Mouse (Mus musculus) kidney, postnatal 0 days (tissue): ENCODE measurements around the gene Olfr464. TPM values are rescaled to one million over a fixed set of nuclear protein-coding genes. Genes with fewer than 3 reads are reported as not detected.

Experiments
- ATAC-seq: fragments of 200-750 bp; cut with Nextera tagmentation; replicated peaks from 2 replicates; pipeline ENCODE4 v1.8.0; 2017; ENCODE audit warnings: low read depth, moderate number of reproducible peaks, moderate TSS enrichment, moderate library complexity; ENCODE audit not compliant: low FRiP score
- DNase-seq: peaks from one replicate; pipeline ENCODE4 v3.0.0-alpha.2; 2016; ENCODE audit warnings: low spot score
- H3K27ac ChIP-seq: fragments of 300-500 bp; sonication (generic); 2 replicates; pipeline ENCODE4 v1.5.1; 2014; ENCODE audit warnings: mild to moderate bottlenecking
- H3K27me3 ChIP-seq: fragments of 300-500 bp; sonication (generic); 2 replicates; pipeline ENCODE4 v1.6.1; 2014; ENCODE audit warnings: low read length, mixed read lengths; ENCODE audit not compliant: insufficient read depth
- H3K36me3 ChIP-seq: fragments of 300-500 bp; sonication (generic); 2 replicates; pipeline ENCODE4 v1.6.1; 2014; ENCODE audit warnings: low read length, mixed read lengths; ENCODE audit not compliant: insufficient read depth
- H3K4me1 ChIP-seq: fragments of 300-500 bp; sonication (generic); replicated peaks from 2 replicates; pipeline ENCODE4 v1.6.1; 2014; ENCODE audit warnings: antibody characterized with exemption, low read length, mixed read lengths; ENCODE audit not compliant: insufficient read depth
- H3K4me2 ChIP-seq: fragments of 300-500 bp; sonication (generic); 2 replicates; pipeline ENCODE4 v1.6.1; 2014; ENCODE audit warnings: mild to moderate bottlenecking, low read length, moderate library complexity, mixed read lengths
- H3K4me3 ChIP-seq: fragments of 300-500 bp; sonication (generic); replicated peaks from 2 replicates; pipeline ENCODE4 v1.5.1; 2014; ENCODE audit warnings: low read depth, low read length
- H3K9ac ChIP-seq: fragments of 300-500 bp; sonication (generic); 2 replicates; pipeline ENCODE4 v1.6.1; 2014; ENCODE audit warnings: low read depth, low read length
- H3K9me3 ChIP-seq: fragments of 300-500 bp; sonication (generic); replicated peaks from 2 replicates; pipeline ENCODE4 v1.6.1; 2016; ENCODE audit warnings: low read length, inconsistent platforms, mixed read lengths
- CTCF ChIP-seq: IDR thresholded peaks from 2 replicates; pipeline ENCODE4 v1.5.1; 2016; ENCODE audit warnings: antibody characterized with exemption, low read depth, mild to moderate bottlenecking, moderate library complexity
- WGBS: fragments of 180-500 bp; shearing (Covaris S2); extraction: QIAGEN DNeasy Blood & Tissue Kit; methylation state at CpG from one replicate; pipeline ENCODE4 v1.1.7; 2014; 5-methylcytosine and 5-hydroxymethylcytosine counted together
- polyA plus RNA-seq: library from polyadenylated mRNA; unstranded; fragments of >200 nt; fragmentation: Nextera tagmentation; extraction: Ambion mirVana; gene quantifications from 2 replicates; pipeline ENCODE4 v1.2.1, GENCODE M21; 2015

The Olfr464 gene
- polyA plus RNA-seq, 1 experiment from 2014 or later = not detected

DNA sequence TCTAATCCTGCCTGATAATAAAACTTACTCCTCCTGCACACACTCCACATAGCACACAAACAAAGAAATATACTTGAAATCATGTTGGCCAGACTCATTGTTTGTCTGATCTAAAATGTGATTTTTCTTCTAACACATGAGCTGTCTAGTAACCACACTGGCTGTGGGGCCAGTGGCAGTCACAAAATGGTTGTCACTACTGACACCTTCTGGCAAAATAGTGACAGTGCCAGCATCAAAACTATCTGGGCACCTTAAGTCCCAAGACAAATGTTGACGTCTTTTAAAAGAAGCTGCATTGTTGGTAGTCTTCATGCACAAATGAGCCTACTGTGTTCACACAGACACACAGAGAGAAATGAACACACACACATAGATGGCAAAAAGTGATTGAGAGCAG is 34.4 kb upstream of the Olfr464 start:
- no peak overlapping the region for H3K9ac ChIP-seq
- 5% methylated on average over 1 of the region's 1 CpGs for WGBS
- H3K36me3 ChIP-seq = no peaks in the 10 kb centered on the region
- H3K4me2 ChIP-seq = no peak overlapping the region
- no peaks in the 10 kb centered on the region for H3K9me3 ChIP-seq
- no peak overlapping the region for H3K27ac ChIP-seq
- no peaks in the 10 kb centered on the region for H3K27me3 ChIP-seq
- peak; percentile 68 for TF ChIP-seq CTCF
- H3K4me3 ChIP-seq = no peak overlapping the region
- DNase-seq (peak; percentile 50), ATAC-seq (no peak)
- no peaks in the 10 kb centered on the region for H3K4me1 ChIP-seq

- no peak overlapping the region for H3K4me2 ChIP-seq
- H3K36me3 ChIP-seq = no peaks in the 10 kb centered on the region
- no peaks in the 10 kb centered on the region for H3K4me1 ChIP-seq
- TF ChIP-seq CTCF = peak; percentile 63
- ATAC-seq = no peak
- no peak overlapping the region for H3K27ac ChIP-seq
- DNase-seq = peak; percentile 41
- H3K4me3 ChIP-seq = no peak overlapping the region
- 0% methylated on average over 2 of the region's 2 CpGs for WGBS
- H3K9me3 ChIP-seq = no peaks in the 10 kb centered on the region
- no peaks in the 10 kb centered on the region for H3K27me3 ChIP-seq
- no peak overlapping the region for H3K9ac ChIP-seq
Observed at GRCm38 (mm10) chr11:87949990-87950389, 29.2 kb upstream of the Olfr464 start.

DNA sequence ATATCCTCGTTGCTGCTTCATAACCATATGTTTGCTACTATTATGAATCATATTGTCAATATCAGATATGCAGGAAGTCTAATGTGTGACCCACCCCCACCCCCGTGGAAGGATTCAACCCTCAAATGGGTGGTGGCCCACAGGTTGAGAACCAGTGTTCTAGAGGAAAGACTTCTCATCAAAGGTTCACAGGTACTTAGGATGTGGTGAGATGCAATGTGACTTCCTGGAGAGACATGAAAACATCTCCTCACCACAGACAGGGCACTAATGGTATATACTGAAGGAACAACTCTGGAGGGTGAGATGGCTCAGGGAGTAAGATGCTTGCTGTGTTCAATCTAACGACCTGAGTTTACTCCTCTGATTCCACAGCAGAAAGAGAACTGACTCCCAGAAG is 14.7 kb upstream of the Olfr464 start:
- Histone ChIP-seq H3K9me3 (no peaks in the 10 kb centered on the region), H3K4me2 (no peak overlapping the region), H3K27ac (no peak overlapping the region), H3K27me3 (no peaks in the 10 kb centered on the region), H3K36me3 (no peaks in the 10 kb centered on the region), H3K4me1 (no peaks in the 10 kb centered on the region), H3K4me3 (no peak overlapping the region), H3K9ac (no peak overlapping the region)
- TF ChIP-seq CTCF = no peak
- ATAC-seq (no peak), DNase-seq (no peak)
- WGBS = 74% methylated on average over 3 of the region's 3 CpGs

GRCm38 (mm10) chr11:87933731-87934130 is 13.0 kb upstream of the Olfr464 start:
- no peak for ATAC-seq

GRCm38 (mm10) chr11:87930348-87930747 is 9.6 kb upstream of the Olfr464 start:
- no peaks in the 10 kb centered on the region for H3K9me3 ChIP-seq
- H3K27me3 ChIP-seq = no peaks in the 10 kb centered on the region
- no peak overlapping the region for H3K9ac ChIP-seq
- ATAC-seq (no peak), DNase-seq (no peak)
- no peaks in the 10 kb centered on the region for H3K4me1 ChIP-seq
- no peaks in the 10 kb centered on the region for H3K36me3 ChIP-seq
- no peak overlapping the region for H3K4me3 ChIP-seq
- TF ChIP-seq CTCF = no peak
- WGBS = 83% methylated on average over 2 of the region's 2 CpGs
- H3K27ac ChIP-seq = no peak overlapping the region
- no peak overlapping the region for H3K4me2 ChIP-seq

More at GRCm38 (mm10) chr11:87933731-87934130, 13.0 kb upstream of the Olfr464 start:
- Histone ChIP-seq H3K9me3 (no peaks in the 10 kb centered on the region), H3K27me3 (no peaks in the 10 kb centered on the region), H3K4me1 (no peaks in the 10 kb centered on the region), H3K36me3 (no peaks in the 10 kb centered on the region), H3K9ac (no peak overlapping the region), H3K4me3 (no peak overlapping the region), H3K27ac (no peak overlapping the region), H3K4me2 (no peak overlapping the region)
- no peak for TF ChIP-seq CTCF
- 67% methylated on average over 2 of the region's 2 CpGs for WGBS
- DNase-seq = no peak

- TF ChIP-seq CTCF = no peak
- Histone ChIP-seq H3K4me2 (no peak overlapping the region), H3K27ac (no peak overlapping the region), H3K9me3 (no peaks in the 10 kb centered on the region), H3K27me3 (no peaks in the 10 kb centered on the region), H3K36me3 (no peaks in the 10 kb centered on the region), H3K4me1 (no peaks in the 10 kb centered on the region), H3K4me3 (no peak overlapping the region), H3K9ac (no peak overlapping the region)
- DNase-seq (no peak), ATAC-seq (no peak)
- 61% methylated on average over 2 of the region's 2 CpGs for WGBS
Observed at GRCm38 (mm10) chr11:87920301-87920700, 466 bp downstream of the Olfr464 start.

GRCm38 (mm10) chr11:87916005-87916404 is 4.8 kb downstream of the Olfr464 start:
- ATAC-seq (no peak), DNase-seq (no peak)
- H3K4me2 ChIP-seq = no peak overlapping the region
- H3K27me3 ChIP-seq = no peaks in the 10 kb centered on the region
- no peak overlapping the region for H3K4me3 ChIP-seq
- H3K9me3 ChIP-seq = no peaks in the 10 kb centered on the region
- H3K27ac ChIP-seq = no peak overlapping the region
- H3K36me3 ChIP-seq = no peaks in the 10 kb centered on the region
- H3K4me1 ChIP-seq = no peaks in the 10 kb centered on the region
- 93% methylated on average over 1 of the region's 1 CpGs for WGBS
- no peak for TF ChIP-seq CTCF
- H3K9ac ChIP-seq = no peak overlapping the region
